Mouse (Mus musculus) hindlimb bud, embryonic 11.5 days (tissue): Measurements from ENCODE around the gene Tjp2.

Experiments
- DNase-seq: peaks from one replicate; pipeline ENCODE4 v3.0.0-alpha.2; 2012; ENCODE audit warnings: low read depth, low spot score; ENCODE audit errors: extremely low spot score

Tjp2 gene

GRCm38 (mm10) chr19:24064348-24064895 lies 160.4 kb downstream of the Tjp2 start:
- DNase-seq = no peak

- no peak for DNase-seq
These were observed 161.2 kb downstream of the Tjp2 start for GRCm38 (mm10) chr19:24063585-24063984.

DNA sequence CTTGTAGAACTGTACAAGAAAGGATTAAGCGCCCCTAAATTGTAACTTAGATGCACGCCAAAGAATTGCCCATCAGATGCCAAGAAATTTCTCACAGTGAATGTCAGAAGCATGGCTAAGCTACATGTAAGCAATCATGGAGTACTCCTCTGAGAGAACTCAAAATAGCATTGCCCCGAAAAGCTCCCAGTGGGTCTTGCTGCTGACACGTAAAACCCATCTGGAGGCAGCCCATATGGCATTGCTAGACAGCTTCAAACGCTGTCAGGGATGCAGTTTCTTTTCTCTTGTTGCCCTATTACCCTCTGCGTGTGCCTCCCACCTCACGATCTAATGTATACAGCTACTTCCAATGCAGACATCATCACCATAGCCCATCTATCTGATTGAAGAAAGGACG lies 166.0 kb downstream of the Tjp2 start:
- DNase-seq = no peak

DNA sequence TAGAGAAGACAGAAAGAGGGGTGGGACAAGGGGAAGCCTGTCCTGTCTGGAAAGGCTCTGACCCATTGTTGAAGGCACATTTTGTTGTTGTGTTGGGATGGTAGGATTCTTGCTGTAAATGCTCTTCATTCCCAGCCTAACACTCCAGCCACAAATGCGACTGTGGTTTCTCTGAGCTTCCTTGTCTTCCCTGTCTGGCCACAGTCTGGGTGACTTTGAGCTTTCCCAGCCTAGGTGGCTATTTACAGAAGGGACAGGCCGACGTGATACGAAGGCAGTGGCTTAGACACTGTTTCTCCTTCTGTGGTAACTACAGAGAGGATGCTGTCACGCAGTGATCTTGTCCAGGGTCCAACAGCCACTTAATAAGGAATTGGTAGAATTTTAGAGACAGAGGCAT lies 166.8 kb downstream of the Tjp2 start:
- no peak for DNase-seq

- no peak for DNase-seq
These were observed 167.9 kb downstream of the Tjp2 start for GRCm38 (mm10) chr19:24056880-24057279.

DNA sequence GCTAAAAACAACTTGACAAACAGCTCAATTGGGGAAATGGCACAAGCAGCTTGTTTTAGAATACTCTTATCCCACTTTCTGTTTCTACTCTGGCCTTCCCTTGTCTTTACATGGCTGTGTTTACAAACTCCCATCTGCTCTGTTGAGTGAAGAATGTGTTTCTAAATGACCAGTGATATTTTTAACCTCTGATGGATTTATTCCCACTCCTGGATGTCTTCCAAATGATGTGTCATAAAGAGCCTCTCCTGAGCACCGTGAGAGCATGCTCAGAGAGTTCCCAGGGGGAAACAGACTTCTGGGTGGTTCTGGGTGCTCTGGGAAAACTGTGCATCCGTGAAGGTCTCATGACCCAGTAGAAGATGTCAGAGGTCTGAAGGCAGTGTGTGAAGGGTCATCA lies 169.9 kb downstream of the Tjp2 start:
- DNase-seq = no peak

GRCm38 (mm10) chr19:24054265-24054664 lies 170.6 kb downstream of the Tjp2 start:
- no peak for DNase-seq

DNA sequence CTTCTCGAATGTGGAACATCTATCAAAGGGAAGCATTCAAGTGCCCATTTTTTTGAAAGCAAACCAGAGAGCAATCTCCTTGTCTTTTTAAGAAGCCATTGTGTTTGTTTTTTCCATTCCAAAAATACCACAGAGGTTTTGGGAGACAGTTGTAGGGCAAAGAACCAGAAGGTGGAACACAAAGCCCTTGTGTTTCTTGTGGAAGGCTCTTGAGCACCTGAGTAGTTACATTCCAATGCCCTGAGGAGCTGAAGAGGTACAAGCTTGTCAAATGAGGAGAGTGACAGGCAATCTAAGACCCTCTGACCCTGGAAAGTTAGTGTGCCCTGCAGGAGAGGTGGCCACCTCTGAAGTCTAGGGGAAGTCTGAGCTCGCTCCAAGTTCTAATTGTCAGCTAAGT lies 174.3 kb downstream of the Tjp2 start:
- DNase-seq = no peak

DNA sequence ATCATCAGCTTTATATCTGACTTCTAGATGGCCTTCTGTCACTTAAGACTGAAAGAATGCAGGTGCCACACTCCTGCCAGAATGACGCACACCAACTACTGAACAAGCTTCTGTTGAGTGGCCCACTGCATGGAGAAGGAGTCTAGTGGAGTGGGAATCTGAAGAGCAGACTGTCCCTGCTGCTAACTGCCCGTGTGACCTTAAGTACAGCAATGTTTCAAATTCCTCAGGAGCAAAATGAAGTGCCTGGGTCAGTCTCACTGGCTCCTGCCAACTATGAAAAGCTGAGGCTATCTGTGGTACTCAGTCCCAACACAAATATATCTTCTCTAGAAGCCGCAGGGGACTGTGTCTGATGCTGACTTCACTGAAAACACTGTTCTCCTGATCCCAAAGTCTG lies 175.5 kb downstream of the Tjp2 start:
- DNase-seq = no peak

DNA sequence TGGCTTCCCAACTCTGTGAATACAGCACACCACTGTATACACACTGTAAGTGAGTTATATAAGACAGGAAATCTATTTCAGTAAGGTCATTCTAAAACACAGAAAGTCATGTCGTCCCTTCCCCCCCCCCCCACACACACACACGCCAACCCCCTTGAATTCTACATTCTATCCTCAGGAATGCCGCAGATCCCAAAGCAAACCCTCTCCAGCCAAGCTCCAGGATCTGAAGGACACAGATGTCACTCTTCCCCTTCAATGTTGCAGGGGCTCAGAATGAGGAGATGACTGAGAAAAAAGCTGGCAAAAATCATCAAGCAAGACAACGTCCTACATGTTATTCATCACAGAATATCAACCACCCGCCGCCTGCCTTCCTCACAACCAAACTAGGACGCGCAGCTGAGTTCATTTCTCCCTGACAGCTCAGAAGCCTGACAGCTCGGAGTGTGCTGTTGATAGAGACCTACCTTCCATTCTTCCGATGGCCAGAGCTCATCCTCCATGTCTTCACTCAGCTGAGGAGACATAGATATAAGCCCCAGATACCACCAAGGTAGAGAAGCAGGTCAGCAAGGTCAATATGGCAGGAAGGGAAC lies 178.3 kb downstream of the Tjp2 start:
- DNase-seq = no peak
